Mouse (Mus musculus): ENCODE measurements around the gene Iqsec1. TPM values are rescaled to one million over a fixed set of nuclear protein-coding genes. Genes with fewer than 3 reads are reported as not detected.

Iqsec1 gene
- polyA plus RNA-seq, 1 experiment from 2014 or later: 16.3 TPM

- Histone ChIP-seq H3K9ac (replicated peaks) (no peak overlapping the region), H3K4me2 (replicated peaks) (no peak overlapping the region), H3K27ac (replicated peaks) (no peak overlapping the region), H3K4me3 (no peak overlapping the region), H3K27me3 (no peaks in the 10 kb centered on the region), H3K9me3 (no peaks in the 10 kb centered on the region), H3K4me1 (peaks cover 10% of the 10 kb centered on the region), H3K36me3 (no peaks in the 10 kb centered on the region)
- ATAC-seq (ENCODE audit: low FRiP score, low read depth): no peak
- 84% methylated on average over 7 of the region's 7 CpGs for WGBS
Measured at GRCm38 (mm10) chr6:90625207-90625994, 363.1 kb downstream of the Iqsec1 start.

GRCm38 (mm10) chr6:90624733-90625132, 363.8 kb downstream of the Iqsec1 start:
- no peak overlapping the region for H3K27ac ChIP-seq (replicated peaks)
- no peaks in the 10 kb centered on the region for H3K9me3 ChIP-seq
- no peaks in the 10 kb centered on the region for H3K27me3 ChIP-seq
- H3K4me1 ChIP-seq: peaks cover 10% of the 10 kb centered on the region
- H3K4me2 ChIP-seq (replicated peaks): no peak overlapping the region
- H3K36me3 ChIP-seq: no peaks in the 10 kb centered on the region
- 83% methylated on average over 11 of the region's 11 CpGs for WGBS
- H3K4me3 ChIP-seq: no peak overlapping the region
- ATAC-seq (ENCODE audit: low FRiP score, low read depth): no peak
- no peak overlapping the region for H3K9ac ChIP-seq (replicated peaks)

DNA sequence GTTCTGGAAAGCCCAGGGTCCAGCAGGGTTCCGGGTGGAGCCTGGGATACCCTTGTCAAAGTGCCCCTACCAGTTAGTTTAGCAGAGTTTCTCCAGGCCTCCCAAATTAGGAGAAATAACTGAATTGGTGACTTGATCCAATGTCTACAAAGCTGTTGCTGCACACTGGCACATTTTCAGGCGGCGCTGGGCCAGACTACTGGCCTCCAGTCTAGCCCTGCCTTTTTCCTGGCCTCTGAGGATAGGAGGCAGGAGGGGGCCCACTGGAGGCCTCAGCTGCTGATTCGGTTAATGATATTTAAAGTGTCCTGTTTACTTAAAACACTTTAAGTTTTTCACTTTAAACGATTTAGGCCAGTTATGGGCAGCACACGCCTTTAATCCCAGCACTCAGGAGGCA, 364.3 kb downstream of the Iqsec1 start:
- ATAC-seq (ENCODE audit: low FRiP score, low read depth): no peak
- Histone ChIP-seq H3K4me3 (no peak overlapping the region), H3K9me3 (no peaks in the 10 kb centered on the region), H3K4me2 (replicated peaks) (no peak overlapping the region), H3K36me3 (no peaks in the 10 kb centered on the region), H3K27me3 (no peaks in the 10 kb centered on the region), H3K9ac (replicated peaks) (no peak overlapping the region), H3K4me1 (peaks cover 10% of the 10 kb centered on the region), H3K27ac (replicated peaks) (no peak overlapping the region)
- 87% methylated on average over 6 of the region's 6 CpGs for WGBS

- WGBS: 85% methylated on average over 5 of the region's 5 CpGs
- ATAC-seq (ENCODE audit: low FRiP score, low read depth): no peak
- Histone ChIP-seq H3K9me3 (no peaks in the 10 kb centered on the region), H3K27ac (replicated peaks) (no peak overlapping the region), H3K4me2 (replicated peaks) (no peak overlapping the region), H3K4me3 (no peak overlapping the region), H3K9ac (replicated peaks) (no peak overlapping the region), H3K36me3 (no peaks in the 10 kb centered on the region), H3K4me1 (peaks cover 10% of the 10 kb centered on the region), H3K27me3 (no peaks in the 10 kb centered on the region)
Measured at GRCm38 (mm10) chr6:90623456-90623836, 365.0 kb downstream of the Iqsec1 start.

DNA sequence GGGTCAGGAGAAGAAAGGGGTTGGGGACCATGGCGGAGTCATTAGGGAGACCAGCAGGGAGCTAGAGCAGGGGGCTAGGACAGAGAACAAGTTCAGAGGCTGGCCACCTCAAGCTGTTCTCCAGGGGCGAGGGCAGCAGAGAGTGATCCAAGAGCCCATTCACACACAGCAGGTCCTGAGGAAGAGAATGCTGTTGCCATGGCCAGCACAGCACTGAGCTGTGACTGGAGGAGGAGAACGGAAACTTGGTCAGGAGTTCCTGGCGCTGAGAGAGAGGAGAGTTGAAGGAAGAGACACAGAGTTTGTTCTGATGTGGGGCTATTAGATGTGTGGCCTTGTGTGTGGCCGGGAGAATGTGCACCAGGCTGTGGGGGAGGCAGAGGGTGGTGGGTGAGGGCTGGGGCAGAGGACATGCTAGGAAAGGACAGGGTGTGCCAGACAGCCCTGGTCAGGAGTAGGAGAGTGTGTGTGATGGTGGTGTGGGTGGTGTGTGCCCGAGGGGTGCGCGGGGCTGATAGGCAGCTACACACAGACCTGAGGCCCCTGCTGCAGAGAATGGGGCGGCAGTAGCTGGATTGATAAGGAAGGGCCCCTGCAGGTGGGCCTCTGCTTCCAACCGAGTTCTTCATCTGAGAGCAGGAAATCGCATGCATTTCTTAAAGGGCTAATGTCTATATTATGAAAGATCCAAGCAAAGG, 365.6 kb downstream of the Iqsec1 start:
- Histone ChIP-seq H3K4me3 (no peak overlapping the region), H3K9me3 (no peaks in the 10 kb centered on the region), H3K9ac (replicated peaks) (no peak overlapping the region), H3K27ac (replicated peaks) (no peak overlapping the region), H3K4me2 (replicated peaks) (no peak overlapping the region), H3K4me1 (peaks cover 10% of the 10 kb centered on the region), H3K27me3 (no peaks in the 10 kb centered on the region), H3K36me3 (no peaks in the 10 kb centered on the region)
- WGBS: 44% methylated on average over 11 of the region's 11 CpGs
- no peak for ATAC-seq (ENCODE audit: low FRiP score, low read depth)

DNA sequence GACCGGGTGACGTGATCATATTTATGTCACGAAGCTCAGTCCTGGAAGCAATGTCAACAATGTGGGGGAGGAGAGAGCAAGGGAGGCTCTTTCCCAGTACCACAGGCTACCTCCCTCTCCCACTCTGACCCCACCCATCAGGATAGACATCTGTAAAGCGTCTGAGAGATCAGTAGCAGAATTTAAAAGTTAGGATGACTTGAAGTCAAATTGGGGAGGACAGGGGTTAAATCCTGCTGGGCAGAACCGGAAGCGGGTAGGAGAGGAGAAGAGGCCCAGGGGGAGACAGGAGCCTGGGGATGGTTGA, 366.9 kb downstream of the Iqsec1 start:
- no peak overlapping the region for H3K4me2 ChIP-seq (replicated peaks)
- 79% methylated on average over 6 of the region's 6 CpGs for WGBS
- H3K27ac ChIP-seq (replicated peaks): no peak overlapping the region
- no peaks in the 10 kb centered on the region for H3K36me3 ChIP-seq
- H3K9me3 ChIP-seq: no peaks in the 10 kb centered on the region
- H3K9ac ChIP-seq (replicated peaks): no peak overlapping the region
- H3K4me3 ChIP-seq: no peak overlapping the region
- no peak for ATAC-seq (ENCODE audit: low FRiP score, low read depth)
- H3K27me3 ChIP-seq: no peaks in the 10 kb centered on the region
- peaks cover 10% of the 10 kb centered on the region for H3K4me1 ChIP-seq

DNA sequence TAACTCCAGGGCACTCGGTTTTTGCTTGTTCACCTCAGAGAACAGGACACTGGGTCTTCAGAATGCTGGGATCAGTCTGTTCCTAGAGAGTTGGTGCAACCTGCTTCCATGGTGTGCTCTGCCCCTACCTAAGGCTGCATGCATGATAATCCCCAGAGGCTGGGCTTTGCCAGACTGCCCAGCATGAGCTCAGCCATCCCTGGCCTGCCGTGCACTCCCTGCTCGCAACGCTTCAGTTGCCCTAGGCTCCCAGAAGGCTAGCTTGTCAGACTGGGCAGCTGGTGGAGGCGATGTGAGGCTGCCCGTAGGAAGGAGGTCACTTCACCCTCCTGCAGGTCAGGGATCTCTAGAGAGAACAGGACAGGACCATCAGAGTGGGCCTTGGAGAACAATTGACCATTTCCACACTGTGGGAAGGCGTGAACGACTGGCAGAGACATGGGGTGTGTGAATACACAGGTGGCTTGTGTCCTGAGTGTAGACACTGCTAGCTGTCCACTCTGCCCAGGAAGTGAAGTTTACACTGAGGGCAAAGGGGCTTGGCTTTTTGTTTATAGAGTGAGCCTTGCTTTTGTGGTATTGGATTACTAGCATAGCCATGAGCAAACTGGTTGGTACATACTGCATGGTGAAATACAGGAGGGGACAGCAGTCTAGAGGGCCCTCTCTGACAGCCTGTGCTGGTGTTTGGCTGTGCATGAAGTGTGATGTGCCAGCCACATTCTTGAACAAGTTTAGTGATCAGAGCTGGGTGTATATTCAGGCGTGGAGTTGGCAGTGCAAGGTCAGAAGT, 367.5 kb downstream of the Iqsec1 start:
- Histone ChIP-seq H3K4me2 (replicated peaks) (no peak overlapping the region), H3K4me3 (no peak overlapping the region), H3K9ac (replicated peaks) (no peak overlapping the region), H3K36me3 (no peaks in the 10 kb centered on the region), H3K4me1 (peaks cover 10% of the 10 kb centered on the region), H3K27ac (replicated peaks) (no peak overlapping the region), H3K27me3 (no peaks in the 10 kb centered on the region), H3K9me3 (no peaks in the 10 kb centered on the region)
- ATAC-seq (ENCODE audit: low FRiP score, low read depth): peak; percentile 16; the same call in 1 of the 2 replicates
- WGBS: 35% methylated on average over 9 of the region's 9 CpGs

DNA sequence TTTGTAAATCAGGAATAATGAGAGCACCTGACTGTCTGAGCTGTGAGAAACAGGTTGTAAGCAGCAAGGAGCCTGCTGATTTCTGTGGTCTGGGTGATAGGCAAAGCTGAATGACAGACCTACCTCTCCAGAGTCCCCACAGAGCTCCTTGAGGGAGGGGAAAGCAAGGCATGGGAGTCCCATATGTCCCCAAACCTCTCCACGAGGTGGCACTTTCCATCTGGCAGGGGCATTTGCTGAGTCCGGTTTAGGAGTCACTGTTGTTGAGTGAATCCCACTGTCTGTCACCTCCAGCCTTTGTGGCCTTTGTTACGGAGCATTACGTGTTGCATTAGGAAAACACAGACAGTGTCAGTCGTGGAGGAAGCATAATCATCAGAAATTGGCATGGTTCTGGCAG, 368.5 kb downstream of the Iqsec1 start:
- no peak overlapping the region for H3K4me3 ChIP-seq
- 78% methylated on average over 5 of the region's 5 CpGs for WGBS

GRCm38 (mm10) chr6:90618821-90619636, 369.5 kb downstream of the Iqsec1 start:
- 83% methylated on average over 19 of the region's 19 CpGs for whole genome bisulfite sequencing
- no peak overlapping the region for H3K4me3 ChIP-seq
- no peak for ATAC-seq (ENCODE audit: low FRiP score, low read depth)
- H3K4me1 ChIP-seq: peaks cover 10% of the 10 kb centered on the region
- no peak overlapping the region for H3K9ac ChIP-seq (replicated peaks)
- H3K27ac ChIP-seq (replicated peaks): no peak overlapping the region
- no peak overlapping the region for H3K4me2 ChIP-seq (replicated peaks)
- no peaks in the 10 kb centered on the region for H3K36me3 ChIP-seq
- H3K27me3 ChIP-seq: no peaks in the 10 kb centered on the region
- H3K9me3 ChIP-seq: no peaks in the 10 kb centered on the region

More for the DNA sequence above, 368.5 kb downstream of the Iqsec1 start:
- H3K4me2 ChIP-seq (replicated peaks): no peak overlapping the region
- no peak for ATAC-seq (ENCODE audit: low FRiP score, low read depth)
- no peak overlapping the region for H3K9ac ChIP-seq (replicated peaks)
- no peaks in the 10 kb centered on the region for H3K27me3 ChIP-seq
- H3K9me3 ChIP-seq: no peaks in the 10 kb centered on the region
- no peaks in the 10 kb centered on the region for H3K36me3 ChIP-seq
- H3K27ac ChIP-seq (replicated peaks): no peak overlapping the region
- peaks cover 10% of the 10 kb centered on the region for H3K4me1 ChIP-seq

DNA sequence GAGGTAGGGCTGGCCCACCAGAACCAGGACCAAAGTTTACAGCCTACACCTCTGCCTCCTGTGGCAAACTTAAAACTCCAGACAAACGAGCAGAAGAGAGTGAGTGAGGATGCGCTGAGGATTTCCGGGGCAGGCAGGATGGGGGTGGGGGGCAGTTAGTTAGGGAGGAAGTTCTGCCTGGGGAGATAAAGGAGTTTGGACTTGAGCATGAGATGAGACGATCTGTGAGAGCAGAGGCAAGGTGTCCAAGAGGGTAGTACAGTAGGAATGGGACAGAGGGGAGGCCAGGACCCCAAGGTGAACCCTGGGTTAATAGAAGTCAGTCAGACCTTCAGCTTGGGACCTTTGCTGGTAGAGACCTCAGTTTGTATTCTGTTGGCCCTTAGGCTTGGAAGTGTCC, 370.2 kb downstream of the Iqsec1 start:
- no peak overlapping the region for H3K4me2 ChIP-seq (replicated peaks)
- H3K9me3 ChIP-seq: no peaks in the 10 kb centered on the region
- H3K9ac ChIP-seq (replicated peaks): no peak overlapping the region
- no peaks in the 10 kb centered on the region for H3K36me3 ChIP-seq
- H3K4me1 ChIP-seq: peaks cover 10% of the 10 kb centered on the region
- ATAC-seq (ENCODE audit: low FRiP score, low read depth): no peak
- H3K4me3 ChIP-seq: no peak overlapping the region
- H3K27me3 ChIP-seq: no peaks in the 10 kb centered on the region
- no peak overlapping the region for H3K27ac ChIP-seq (replicated peaks)
- WGBS: 89% methylated on average over 4 of the region's 4 CpGs

- Histone ChIP-seq H3K27me3 (no peaks in the 10 kb centered on the region), H3K9me3 (no peaks in the 10 kb centered on the region), H3K27ac (replicated peaks) (no peak overlapping the region), H3K9ac (replicated peaks) (no peak overlapping the region), H3K4me2 (replicated peaks) (no peak overlapping the region), H3K4me3 (no peak overlapping the region), H3K36me3 (no peaks in the 10 kb centered on the region), H3K4me1 (peaks cover 4% of the 10 kb centered on the region; the same call in 1 of the 2 replicates)
- 89% methylated on average over 6 of the region's 6 CpGs for WGBS
- ATAC-seq (ENCODE audit: low FRiP score, low read depth): no peak
Measured at GRCm38 (mm10) chr6:90616481-90616880, 372.0 kb downstream of the Iqsec1 start.
